Mouse (Mus musculus) hematopoietic stem cell, adult 5-6 weeks (primary cell): ENCODE measurements around the gene Csmd2. TPM values are rescaled to one million over a fixed set of nuclear protein-coding genes. Genes with fewer than 3 reads are reported as not detected.

Experiments
- ATAC-seq, 2 experiments: fragments of 125-278 bp in 1 of 2; replicated peaks in 1 of 2; 2 replicates each; pipeline ENCODE4 v1.8.0; 2016 to 2017; ENCODE audit warnings: inconsistent platforms in 2 of 2, mild to moderate bottlenecking in 2 of 2, moderate number of reproducible peaks in 2 of 2, low read depth in 1 of 2, moderate TSS enrichment in 1 of 2; ENCODE audit not compliant: low FRiP score in 2 of 2, poor library complexity in 2 of 2, severe bottlenecking in 2 of 2, insufficient read depth in 1 of 2, low TSS enrichment in 1 of 2
- total RNA-seq: library from RNA; stranded (forward); fragments of 172-1452, 232-1000 nt; gene quantifications from 2 replicates; pipeline ENCODE4 v1.2.3, GENCODE M21; 2017

Csmd2 gene
- total RNA-seq, 1 experiment from 2014 or later: not detected

DNA sequence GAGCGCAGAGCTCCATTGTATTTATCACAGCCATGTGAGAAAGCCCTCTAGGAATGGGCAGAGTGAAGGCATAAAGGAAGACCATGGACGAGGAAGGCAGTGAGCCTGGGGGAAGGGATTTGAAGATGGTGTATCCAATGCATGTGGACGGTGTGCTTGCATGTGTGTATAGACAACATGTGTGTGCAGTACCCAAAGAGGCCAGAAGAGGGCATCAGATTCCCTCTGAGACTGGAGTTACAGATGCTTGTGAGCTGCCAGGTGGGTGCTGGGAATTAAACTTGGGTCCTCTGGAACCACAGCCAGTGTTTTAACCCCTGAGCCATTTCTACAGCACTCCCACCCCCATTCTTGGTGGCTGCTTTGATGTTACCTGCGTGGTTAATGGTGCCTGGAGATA, 137.1 kb downstream of the Csmd2 start:
- no peak for ATAC-seq

- ATAC-seq: no peak
Measured at GRCm38 (mm10) chr4:128128546-128128945, 140.9 kb downstream of the Csmd2 start.

DNA sequence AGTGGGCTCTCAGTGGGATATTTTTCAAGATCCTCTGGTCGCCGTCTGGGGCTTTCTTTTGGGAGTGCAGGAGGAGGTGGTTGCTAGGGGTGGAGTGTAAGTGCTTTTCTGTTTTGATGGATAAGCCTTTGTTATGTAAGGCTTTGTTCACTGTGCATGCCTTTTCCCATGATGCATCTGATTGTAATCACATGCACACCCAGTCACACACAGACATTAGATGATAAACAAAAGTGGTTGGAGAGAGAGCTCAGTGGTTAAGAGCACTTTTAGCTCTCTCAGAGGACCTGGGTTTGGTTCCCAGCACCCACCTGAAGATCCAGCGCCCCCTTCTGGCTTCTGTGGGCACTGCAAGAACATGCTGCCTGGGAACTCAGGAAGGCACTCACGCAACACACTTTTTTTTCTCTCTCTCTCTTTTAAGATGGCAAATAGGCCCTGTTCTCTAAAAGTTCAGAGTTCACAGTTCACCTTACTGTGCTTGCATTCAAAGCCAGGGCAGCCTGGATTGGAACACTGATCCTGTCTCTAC, 143.0 kb downstream of the Csmd2 start:
- ATAC-seq: no peak

DNA sequence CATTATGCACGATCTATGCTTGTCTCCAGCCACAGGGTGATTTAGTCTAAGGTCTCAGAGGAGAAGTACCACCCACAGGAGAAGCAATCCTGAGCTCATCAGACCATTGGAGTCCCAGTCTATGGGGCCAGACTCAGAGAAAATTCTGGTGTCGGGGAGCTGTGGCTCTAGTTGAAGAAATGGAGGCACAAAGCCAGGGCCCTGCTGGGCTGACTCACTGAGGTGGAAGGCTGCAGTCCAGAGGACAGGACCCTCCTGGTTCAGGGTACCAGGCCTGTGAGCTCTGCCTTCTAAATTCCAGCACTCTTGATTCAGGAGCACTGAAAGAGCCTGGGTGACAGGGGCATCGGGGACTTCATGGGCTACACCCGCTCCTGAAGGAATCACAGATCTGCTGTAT, 144.0 kb downstream of the Csmd2 start:
- no peak for ATAC-seq

DNA sequence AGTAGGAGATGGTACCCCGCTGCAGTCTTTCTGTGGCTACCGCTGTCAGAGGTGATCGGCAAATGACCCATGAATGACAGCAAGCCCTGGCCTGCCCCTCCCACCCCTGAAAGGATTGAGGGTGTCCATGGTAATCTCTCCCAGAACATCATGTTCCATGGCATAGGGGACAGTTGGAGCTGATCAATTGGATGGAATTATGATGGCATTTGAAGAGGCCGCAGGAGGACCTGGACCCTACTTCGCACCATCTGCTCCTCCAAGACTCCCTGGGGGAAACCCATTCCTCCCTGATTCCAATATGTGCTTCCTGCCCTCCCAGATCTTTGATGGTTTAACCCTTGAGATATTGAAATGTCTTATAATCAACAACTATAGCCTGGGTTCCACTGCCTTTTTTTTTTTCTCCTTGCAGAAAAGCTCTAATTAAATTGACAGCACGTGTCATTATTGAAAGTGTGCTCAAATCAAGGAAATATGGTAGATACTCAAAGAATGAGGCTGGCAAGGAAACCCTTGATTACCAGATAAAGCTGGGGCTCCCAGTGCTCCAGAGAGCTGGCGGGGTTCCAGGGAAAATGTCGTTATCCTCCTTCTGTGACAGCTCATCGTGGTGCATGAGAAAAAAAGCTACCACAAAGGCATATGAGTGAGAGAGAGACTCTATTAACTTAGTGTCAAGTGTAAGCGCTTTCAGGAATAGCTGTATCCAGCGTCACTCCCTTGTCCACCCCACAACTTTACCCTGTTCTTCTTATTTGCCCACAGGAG, 145.4 kb downstream of the Csmd2 start:
- no peak for ATAC-seq

DNA sequence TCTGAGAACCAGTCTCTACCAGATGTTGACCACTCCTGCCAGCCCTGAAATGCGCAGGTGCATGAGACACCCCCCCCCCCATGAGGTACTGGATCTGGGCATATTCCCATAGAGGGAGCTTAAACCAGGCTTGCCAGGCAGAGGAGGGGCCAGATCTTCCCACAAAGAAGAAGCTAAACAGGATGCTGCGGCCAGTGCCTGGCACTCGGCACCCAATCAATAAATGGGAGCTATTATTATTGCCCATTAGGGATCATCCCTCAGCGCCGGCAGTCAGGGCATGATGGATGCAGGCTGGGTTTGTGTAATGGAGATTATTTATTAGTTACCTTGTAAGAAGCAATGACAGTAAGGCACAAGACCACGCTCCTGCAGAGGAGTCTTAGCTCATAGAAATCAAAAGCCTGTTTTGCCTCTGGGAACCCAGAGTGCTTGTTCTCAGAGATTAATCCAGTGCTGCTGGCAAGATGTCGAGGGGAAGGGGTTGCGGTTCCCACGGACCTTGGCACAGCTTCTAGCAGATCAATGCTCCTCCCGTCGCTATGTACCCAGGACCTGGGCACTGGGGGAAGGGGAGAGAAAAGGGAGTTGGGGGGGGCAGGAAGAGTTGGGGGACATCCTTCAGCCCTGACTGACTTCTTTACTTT, 146.8 kb downstream of the Csmd2 start:
- no peak for ATAC-seq

- no peak for ATAC-seq
Measured at GRCm38 (mm10) chr4:128135014-128135622, 147.5 kb downstream of the Csmd2 start.

DNA sequence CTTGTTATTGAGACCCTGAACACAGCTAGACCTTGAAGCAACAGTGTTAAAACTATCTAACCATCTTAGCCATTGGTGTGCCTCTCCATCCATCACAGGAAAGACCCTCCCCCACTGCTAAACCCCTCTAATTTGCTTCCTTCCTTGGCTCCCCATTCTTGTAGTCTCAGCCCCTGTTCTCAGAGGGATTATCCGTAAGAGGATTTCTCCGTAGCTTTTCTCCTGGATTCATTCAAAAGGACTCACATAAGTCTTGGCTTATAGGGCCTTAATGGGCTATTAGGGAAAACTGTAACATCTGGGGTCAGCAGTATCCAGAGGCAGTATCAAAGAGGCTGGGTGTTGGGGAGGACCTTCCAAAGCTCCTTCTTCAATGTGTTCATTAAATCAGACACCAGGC, 152.3 kb downstream of the Csmd2 start:
- no peak for ATAC-seq

DNA sequence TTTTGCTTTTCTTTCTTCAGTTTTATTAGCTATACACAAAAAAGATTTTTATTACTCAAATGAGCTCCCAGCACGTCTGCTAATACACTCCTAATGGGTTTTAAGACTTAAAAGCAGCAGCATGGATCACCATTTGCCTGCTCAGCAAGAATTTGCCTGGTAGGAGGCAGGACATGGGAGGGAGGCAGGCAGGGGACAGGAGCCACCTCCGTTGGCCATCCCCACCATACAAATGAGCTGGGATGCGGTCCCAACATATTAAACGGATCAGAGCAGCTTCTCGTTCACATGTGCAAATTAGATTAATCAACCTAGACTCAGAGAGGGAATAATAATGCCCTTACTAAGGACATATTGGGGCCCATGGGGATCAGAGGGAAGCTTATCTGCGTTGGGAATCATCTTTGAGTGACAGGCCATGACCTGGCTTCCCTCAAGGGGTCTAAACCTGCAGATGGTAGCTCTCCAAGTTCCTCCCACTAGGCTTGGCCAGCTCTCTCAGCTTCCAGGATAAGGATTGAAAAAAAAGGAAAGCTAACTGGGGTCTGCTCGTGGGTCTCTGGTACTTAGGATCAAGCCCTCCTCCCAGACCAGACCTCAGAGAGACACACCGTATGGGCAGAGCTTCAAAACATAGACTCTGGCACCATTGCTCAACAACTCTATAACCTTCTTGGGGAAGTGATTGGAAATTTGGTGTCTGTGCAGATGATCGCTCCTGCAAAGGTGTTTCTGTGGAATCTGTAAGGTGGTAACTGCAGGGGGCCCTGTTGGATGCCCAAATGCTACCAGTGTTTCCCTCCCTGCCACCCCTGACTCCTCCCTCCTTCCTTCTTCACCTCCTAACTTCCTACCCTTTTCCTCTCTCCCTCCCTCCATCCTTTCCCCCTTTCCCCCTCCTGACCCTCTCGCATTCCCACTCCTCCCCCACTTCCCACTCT, 153.8 kb downstream of the Csmd2 start:
- no peak for ATAC-seq

DNA sequence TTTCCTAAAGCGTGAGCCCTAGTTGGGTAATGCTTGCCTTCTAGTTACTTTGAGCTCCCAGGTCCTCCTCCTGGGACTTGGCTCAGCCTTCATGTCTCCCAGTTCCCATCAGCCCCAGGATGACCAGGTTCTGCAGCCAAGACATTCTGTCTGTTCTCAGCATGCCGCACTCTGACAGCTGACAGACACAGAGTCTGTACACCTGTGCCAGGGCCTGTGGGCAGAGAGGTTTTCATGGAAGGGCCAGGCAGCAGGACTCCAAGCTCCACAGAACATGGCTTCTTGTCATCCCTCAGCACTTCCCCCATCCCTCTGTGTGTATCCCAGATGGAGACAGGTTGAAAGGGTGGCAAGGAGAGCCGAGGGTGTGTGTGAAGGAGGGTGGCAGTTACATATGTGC, 154.6 kb downstream of the Csmd2 start:
- ATAC-seq: no peak

- ATAC-seq: no peak
Measured at GRCm38 (mm10) chr4:128143147-128143546, 155.5 kb downstream of the Csmd2 start.

DNA sequence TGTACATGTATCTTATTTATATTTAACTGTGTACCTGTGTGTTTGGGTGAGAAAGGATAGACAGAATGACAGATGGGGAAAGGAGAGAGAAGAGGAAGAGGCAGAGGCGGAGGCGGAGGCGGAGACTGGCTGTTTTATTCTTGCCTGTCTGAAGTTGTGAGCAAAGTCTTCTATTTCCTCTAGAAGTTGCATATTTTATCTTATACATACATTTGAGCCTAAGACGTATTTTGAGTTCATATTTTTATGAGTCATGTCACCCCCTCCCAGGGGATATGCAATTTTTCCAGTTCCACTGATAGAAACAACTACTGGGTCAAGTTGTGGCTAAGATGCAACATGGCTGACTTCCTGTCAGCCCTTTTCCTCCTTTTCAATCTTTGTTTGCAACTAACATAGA, 161.9 kb downstream of the Csmd2 start:
- no peak for ATAC-seq

- ATAC-seq: no peak
Measured at GRCm38 (mm10) chr4:128152066-128152465, 164.4 kb downstream of the Csmd2 start.

GRCm38 (mm10) chr4:128153144-128153543, 165.5 kb downstream of the Csmd2 start:
- no peak for ATAC-seq

- no peak for ATAC-seq
Measured at GRCm38 (mm10) chr4:128155226-128155625, 167.6 kb downstream of the Csmd2 start.

DNA sequence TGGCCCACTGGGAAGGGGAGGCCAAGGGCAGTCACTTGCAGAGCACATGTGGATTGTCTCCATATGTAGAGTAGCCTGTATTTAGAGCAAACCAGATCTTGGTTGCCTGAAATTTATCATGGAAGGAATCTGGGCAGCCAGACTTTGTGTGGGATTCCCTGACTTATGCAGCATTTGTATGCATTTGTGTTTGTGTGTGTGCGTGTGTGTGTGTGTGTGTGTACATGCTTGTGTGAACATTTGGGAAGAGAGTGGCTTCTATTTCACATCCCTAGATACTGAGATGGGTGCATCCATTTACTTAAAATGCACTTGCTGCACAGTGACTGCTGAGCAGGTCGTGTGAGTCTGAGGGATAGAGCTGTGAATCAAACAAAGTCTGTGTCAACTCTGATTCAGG, 173.0 kb downstream of the Csmd2 start:
- ATAC-seq: no peak

DNA sequence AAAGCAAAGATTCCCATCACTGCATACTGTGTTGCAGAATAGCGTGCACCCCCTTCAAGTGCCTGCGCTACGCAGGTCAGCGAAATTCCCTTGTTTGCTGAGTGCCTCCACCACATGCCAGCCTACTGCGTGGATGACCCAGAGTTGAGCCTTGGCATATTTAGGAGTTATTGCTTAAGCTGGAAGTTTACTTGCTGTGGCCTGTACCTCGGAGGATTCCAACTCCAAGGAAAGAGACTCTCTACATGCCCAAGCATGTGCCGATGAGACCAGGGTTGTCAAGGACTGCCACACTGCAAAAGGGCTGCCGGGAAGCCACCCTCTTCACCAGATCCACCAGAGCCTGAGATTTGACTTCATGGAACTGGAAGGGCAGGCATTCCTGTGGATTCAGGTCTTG, 182.5 kb downstream of the Csmd2 start:
- no peak for ATAC-seq
